Mouse (Mus musculus) CH12.LX (cell line): ENCODE data around the gene Msantd2. TPM values are rescaled to one million over a fixed set of nuclear protein-coding genes. Genes with fewer than 3 reads are reported as not detected.

ENCODE experiments used
- DNase-seq: peaks from one replicate; pipeline ENCODE4 v3.0.0-alpha.2; 2013; ENCODE audit errors: extremely low read depth
- H3K27ac ChIP-seq: 2 replicates; pipeline ENCODE4 v1.5.1; 2012; ENCODE audit warnings: low read depth, mild to moderate bottlenecking, control low read depth, moderate library complexity; ENCODE audit not compliant: insufficient read depth
- H3K27me3 ChIP-seq: replicated peaks from 2 replicates; pipeline ENCODE3; 2012; ENCODE audit warnings: inconsistent platforms
- H3K36me3 ChIP-seq, 2 experiments: replicated peaks in 1 of 2; 2 replicates each; pipeline versions ENCODE3 to v1.6.1; 2012; ENCODE audit warnings: inconsistent platforms in 1 of 2, low read length in 1 of 2, mild to moderate bottlenecking in 1 of 2, mixed read lengths in 1 of 2, moderate library complexity in 1 of 2; ENCODE audit not compliant: control insufficient read depth in 1 of 2, insufficient read depth in 1 of 2
- H3K4me1 ChIP-seq, 2 experiments: 2 replicates each; pipeline ENCODE4 v1.6.1; 2012; ENCODE audit warnings: inconsistent platforms in 1 of 2, moderate library complexity in 1 of 2; ENCODE audit not compliant: insufficient read depth in 2 of 2, control insufficient read depth in 1 of 2
- H3K4me2 ChIP-seq: 2 replicates; pipeline ENCODE4 v1.6.1; 2012; ENCODE audit warnings: low read depth, mild to moderate bottlenecking, control low read depth; ENCODE audit not compliant: poor library complexity, insufficient read depth, severe bottlenecking
- H3K4me3 ChIP-seq, 3 experiments: fragments of 150-350 bp in 1 of 3; sonication (generic) in 1 of 3; replicated peaks in 1 of 3; 2 replicates each; pipeline versions ENCODE3 to v1.5.1; 2011 to 2012; ENCODE audit warnings: low read depth in 2 of 3, low read length in 2 of 3, mild to moderate bottlenecking in 2 of 3, moderate library complexity in 2 of 3, control low read depth in 1 of 3, improper control_type of control experiment in 1 of 3, inconsistent platforms in 1 of 3, mixed read lengths in 1 of 3; ENCODE audit not compliant: poor library complexity in 1 of 3
- H3K79me2 ChIP-seq: replicated peaks from 2 replicates; pipeline ENCODE4 v1.6.1; 2012; ENCODE audit warnings: mild to moderate bottlenecking, moderate library complexity; ENCODE audit not compliant: control insufficient read depth, poor library complexity, insufficient read depth, severe bottlenecking; ENCODE audit errors: extremely low read depth
- H3K9ac ChIP-seq: 2 replicates; pipeline ENCODE4 v1.6.1; 2012; ENCODE audit warnings: low read depth, mild to moderate bottlenecking, control low read depth, moderate library complexity; ENCODE audit not compliant: insufficient read depth
- H3K9me3 ChIP-seq: replicated peaks from 2 replicates; pipeline ENCODE3; 2012; ENCODE audit warnings: low read length, inconsistent platforms, mixed read lengths
- BHLHE40 ChIP-seq: IDR thresholded peaks from 2 replicates; pipeline ENCODE4 v1.6.1; 2011; ENCODE audit warnings: mild to moderate bottlenecking, low read depth, low read length, improper control_type of control experiment
- CTCF ChIP-seq, 2 experiments: IDR thresholded peaks in 1 of 2; conservative IDR thresholded peaks in 1 of 2; 2 replicates each; pipeline ENCODE4 v1.5.1; 2011 to 2012; ENCODE audit warnings: low read depth in 2 of 2, low read length in 2 of 2, improper control_type of control experiment in 1 of 2, inconsistent platforms in 1 of 2, mild to moderate bottlenecking in 1 of 2, moderate library complexity in 1 of 2
- ETS1 ChIP-seq: conservative IDR thresholded peaks from 2 replicates; pipeline ENCODE4 v1.6.1; 2012; ENCODE audit warnings: low read depth, mild to moderate bottlenecking, inconsistent platforms, low read length, improper control_type of control experiment, moderate library complexity
- IRF4 ChIP-seq: IDR thresholded peaks from 2 replicates; pipeline ENCODE4 v1.6.1; 2014; ENCODE audit warnings: low read depth, mild to moderate bottlenecking, inconsistent platforms, low read length, improper control_type of control experiment
- KAT2A ChIP-seq: IDR thresholded peaks from 2 replicates; pipeline ENCODE4 v1.6.1; 2012; ENCODE audit warnings: low read length, improper control_type of control experiment, inconsistent platforms; ENCODE audit not compliant: insufficient replicate concordance
- MAFK ChIP-seq: IDR thresholded peaks from 2 replicates; pipeline ENCODE4 v1.6.1; 2011; ENCODE audit warnings: low read length, improper control_type of control experiment; ENCODE audit not compliant: insufficient replicate concordance
- MAX ChIP-seq: IDR thresholded peaks from 2 replicates; pipeline ENCODE4 v1.6.1; 2011; ENCODE audit warnings: low read length, improper control_type of control experiment
- MAZ ChIP-seq: IDR thresholded peaks from 2 replicates; pipeline ENCODE4 v1.6.1; 2012; ENCODE audit warnings: low read depth, mild to moderate bottlenecking, inconsistent platforms, low read length, improper control_type of control experiment, moderate library complexity
- NRF1 ChIP-seq: IDR thresholded peaks from 2 replicates; pipeline ENCODE4 v1.6.1; 2014; ENCODE audit warnings: low read depth, mild to moderate bottlenecking, inconsistent platforms, low read length, improper control_type of control experiment, moderate library complexity
- POLR2AphosphoS2 ChIP-seq: IDR thresholded peaks from 2 replicates; pipeline ENCODE4 v1.6.1; 2011; ENCODE audit warnings: low read depth, low read length, improper control_type of control experiment
- SIN3A ChIP-seq: IDR thresholded peaks from 2 replicates; pipeline ENCODE4 v1.6.1; 2012; ENCODE audit warnings: low read length, improper control_type of control experiment, inconsistent platforms
- UBTF ChIP-seq: IDR thresholded peaks from 2 replicates; pipeline ENCODE4 v1.6.1; 2012; ENCODE audit warnings: low read depth, mild to moderate bottlenecking, inconsistent platforms, low read length, improper control_type of control experiment, moderate library complexity
- USF1 ChIP-seq: IDR thresholded peaks from 2 replicates; pipeline ENCODE4 v1.6.1; 2014; ENCODE audit warnings: low read depth, mild to moderate bottlenecking, inconsistent platforms, low read length, improper control_type of control experiment
- USF2 ChIP-seq: conservative IDR thresholded peaks from 2 replicates; pipeline ENCODE4 v1.6.1; 2011; ENCODE audit warnings: low read depth, low read length, improper control_type of control experiment
- ZC3H11A ChIP-seq: IDR thresholded peaks from 2 replicates; pipeline ENCODE4 v1.6.1; 2012; ENCODE audit warnings: low read depth, mild to moderate bottlenecking, inconsistent platforms, low read length, improper control_type of control experiment
- ZMIZ1 ChIP-seq: IDR thresholded peaks from 2 replicates; pipeline ENCODE4 v1.6.1; 2012; ENCODE audit warnings: low read depth, mild to moderate bottlenecking, inconsistent platforms, low read length, improper control_type of control experiment
- dilution Hi-C: fragments of 300-500 bp; cut with MboI; formaldehyde crosslinking; loops from 2 replicates; pipeline ENCODE4 v1.14.3; 2020; ENCODE audit warnings: low sequenced_read_pairs; ENCODE audit not compliant: extremely low pct_unique_long_range_greater_than_20kb, extremely low pct_ligation_motif_present
- in situ Hi-C: fragments of 300-500 bp; cut with MboI; formaldehyde crosslinking; loops from 3 replicates; pipeline ENCODE4 v1.14.3; 2019; ENCODE audit warnings: low sequenced_read_pairs, low pct_ligation_motif_present, low pct_unique_long_range_greater_than_20kb, mixed read lengths
- polyA plus RNA-seq: library from polyadenylated mRNA; unstranded; fragments of >175 nt; gene quantifications from 2 replicates; pipeline ENCODE4 v1.2.1, GENCODE M21; 2012; ENCODE audit warnings: low read depth; ENCODE audit not compliant: insufficient read length
- total RNA-seq, 2 experiments: library from RNA; depleted of rRNA; stranded (reverse); fragments of 300-350 nt in 1 of 2; fragments of >200 nt in 1 of 2; gene quantifications; 2 replicates each; pipeline ENCODE4 v1.2.3; 2012 to 2014

Gene Msantd2
- total and polyA plus RNA-seq, 3 experiments: 11.9 to 16.8 (median 13.8) TPM

DNA sequence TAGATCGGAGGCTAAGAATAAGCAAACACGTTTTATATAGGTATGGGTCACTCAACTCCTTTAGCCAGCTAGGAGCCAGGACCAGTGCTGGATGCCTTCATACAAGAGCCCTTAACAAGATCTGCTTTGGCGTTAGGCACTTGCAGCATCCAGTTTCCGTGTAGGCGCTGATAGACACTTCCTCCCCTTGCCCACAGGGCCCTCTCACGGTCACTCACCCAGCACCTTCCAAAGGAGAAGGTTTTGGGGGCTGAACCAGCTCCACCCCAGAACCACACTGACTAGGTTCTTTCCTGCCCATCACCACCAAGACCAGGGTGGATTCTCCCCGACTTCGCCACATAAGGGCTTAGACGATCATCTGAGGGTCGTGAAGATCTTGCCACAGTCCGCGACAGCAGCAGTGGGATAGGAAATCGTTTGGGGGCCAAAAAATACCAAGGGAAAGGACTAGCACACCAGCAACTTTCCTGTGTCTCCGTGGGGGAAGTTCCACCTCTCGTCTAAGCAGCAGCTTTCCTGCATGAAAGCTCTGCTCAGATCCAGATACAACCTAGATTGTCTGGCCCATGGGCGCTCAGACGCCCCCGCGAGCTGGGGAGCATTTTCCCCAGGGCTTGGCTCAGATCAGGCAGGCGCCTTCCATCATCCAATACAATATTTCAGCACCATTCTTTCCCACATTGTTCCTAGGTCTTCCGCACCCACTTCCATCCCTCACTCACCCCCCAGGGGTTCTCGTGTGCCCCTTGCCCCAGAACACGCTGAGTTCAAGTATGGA is 62.8 kb downstream of the Msantd2 start:
- Histone ChIP-seq H3K4me2 (peak overlapping the region; percentile 77), H3K27me3 (peaks cover 31% of the 10 kb centered on the region), H3K9me3 (no peaks in the 10 kb centered on the region), H3K4me1 (peaks cover 6 to 45% of the 10 kb centered on the region in 2 experiments), H3K4me3 (peak overlapping the region in 2 of 3 experiments; percentile 22 to 41), H3K27ac (no peak overlapping the region), H3K9ac (peak overlapping the region; percentile 18; the same call in 1 of the 2 replicates), H3K79me2 (no peaks in the 10 kb centered on the region), H3K36me3 (no peaks in the 10 kb centered on the region)
- TF ChIP-seq MAFK (no peak), ZMIZ1 (no peak), MAZ (no peak), UBTF (no peak), ETS1 (no peak), USF1 (no peak), NRF1 (no peak), IRF4 (no peak)
- dilution Hi-C loops (no loop called here), in situ Hi-C loops (no loop called here)
- no peak for DNase-seq

DNA sequence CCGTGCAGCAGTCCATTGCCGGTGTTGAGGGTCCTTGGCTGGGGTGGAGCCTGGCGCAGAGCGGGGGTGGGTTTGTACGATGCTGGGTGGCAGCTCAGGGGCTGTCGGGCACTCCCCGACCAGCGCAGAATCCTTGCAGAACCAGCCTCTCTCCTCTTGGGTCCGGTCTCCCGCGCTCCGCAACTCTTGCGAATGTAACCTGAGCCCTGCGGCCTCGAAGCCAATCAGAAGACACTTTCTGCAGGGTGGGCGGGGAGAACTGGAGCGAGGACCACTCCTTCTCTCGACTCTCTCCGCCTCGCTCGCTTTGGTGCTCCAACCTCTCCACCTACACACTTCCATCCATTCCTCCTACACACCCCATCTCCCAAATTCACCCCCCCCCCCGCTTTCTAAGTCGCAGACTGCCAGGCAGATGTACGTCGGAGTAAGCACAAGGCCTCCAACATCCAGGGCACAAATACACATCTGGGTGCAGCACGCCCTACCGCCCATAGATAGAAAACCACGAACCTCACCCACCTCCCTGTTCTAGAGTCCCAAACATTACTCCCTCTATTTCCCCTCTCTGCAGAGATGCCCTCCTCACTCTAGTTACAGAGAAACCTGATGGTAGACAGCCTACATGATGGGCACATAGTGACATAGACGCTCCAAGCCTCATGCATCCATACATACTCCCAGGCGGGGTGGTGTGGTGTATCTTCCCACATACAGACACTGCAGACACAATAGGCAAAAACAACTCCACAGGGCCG is 63.6 kb downstream of the Msantd2 start, which contains the start of gene Nrgn:
Gene Nrgn, minus strand, starts transcription at position 369 of the 758 bp plus-strand sequence.
- no peak for TF ChIP-seq BHLHE40
- 0 out of 2 replicates have a peak, but pooled peaks have one; percentile 58 for TF ChIP-seq SIN3A
- in situ Hi-C loops (no loop called here), dilution Hi-C loops (no loop called here)
- Histone ChIP-seq H3K9me3 (no peaks in the 10 kb centered on the region), H3K4me3 (peak within 1 kb of the TSS in 2 of 3 experiments; percentile 22 to 41), H3K36me3 (no peaks in the 10 kb centered on the region), H3K4me2 (peak within 1 kb of the TSS; percentile 77), H3K9ac (peak within 1 kb of the TSS; percentile 18; the same call in 1 of the 2 replicates), H3K4me1 (peaks cover 6 to 45% of the 10 kb centered on the region in 2 experiments), H3K27me3 (peaks cover 31% of the 10 kb centered on the region), H3K79me2 (no peaks in the 10 kb centered on the region), H3K27ac (no peak within 1 kb of the TSS)
- peak; percentile 68 for DNase-seq

- no peaks in the 10 kb centered on the region for H3K36me3 ChIP-seq
- H3K27me3 ChIP-seq: peaks cover 29% of the 10 kb centered on the region
- H3K9me3 ChIP-seq: no peaks in the 10 kb centered on the region
- H3K79me2 ChIP-seq: no peaks in the 10 kb centered on the region
- H3K4me1 ChIP-seq: peaks cover 6 to 45% of the 10 kb centered on the region in 2 experiments
- peak; percentile 34 for DNase-seq
- no peak overlapping the region for H3K4me3 ChIP-seq
- in situ Hi-C loops (no loop called here), dilution Hi-C loops (no loop called here)
- TF ChIP-seq USF2 (peak; percentile 59), POLR2AphosphoS2 (no peak), MAX (no peak), USF1 (peak; percentile 18; the same call in 1 of the 2 replicates), KAT2A (no peak), ZC3H11A (no peak), ZMIZ1 (no peak), MAFK (no peak), IRF4 (no peak), CTCF (conservative IDR thresholded peaks at IDR 0.05 in 1 of 2, IDR thresholded peaks at IDR 0.05 in 1 of 2; ENCODE audit: low read depth in 2 of 2, low read length in 2 of 2) (no peak)
- H3K9ac ChIP-seq: no peak overlapping the region
- no peak overlapping the region for H3K27ac ChIP-seq
- H3K4me2 ChIP-seq: no peak overlapping the region
Measured at GRCm38 (mm10) chr9:37554279-37554678, 65.2 kb downstream of the Msantd2 start.
